Comparison of ENCODE assay signal across 8 mouse cellular contexts in genomic region chr14:84445503-84446410, GRCm38 (mm10). TPM values are rescaled to one million over a fixed set of nuclear protein-coding genes. Genes with fewer than 3 reads are reported as not detected.
A peak's percentile ranks its signal among the peaks of the same experiment; 100 is the strongest.
DNase-seq lines count a peak whose midpoint lies in the region; ATAC-seq lines count a peak whose summit lies in the region.

No protein-coding gene starts in this region.

- no peaks in the 10 kb centered on the region for H3K36me3 ChIP-seq in intestine, embryonic 14.5 days (ENCODE audit: control insufficient read depth, insufficient read depth, low read length)
- H3K36me3 ChIP-seq in midbrain, embryonic 15.5 days (replicated peaks), result no peaks in the 10 kb centered on the region

- no peak for ATAC-seq in intestine, embryonic 14.5 days (replicated peaks; ENCODE audit: low FRiP score, low TSS enrichment, low read depth)
- ATAC-seq in midbrain, embryonic 15.5 days (replicated peaks), result peak; percentile 8; the same call in 1 of the 2 replicates

- H3K27ac ChIP-seq in intestine, embryonic 14.5 days (ENCODE audit: low read depth), result no peak overlapping the region
- H3K27ac ChIP-seq in midbrain, embryonic 15.5 days, result peak overlapping the region; percentile 81

- WGBS in intestine, embryonic 14.5 days, result under 1% methylated on average over 59 of the region's 59 CpGs
- WGBS in midbrain, embryonic 15.5 days, result under 1% methylated on average over 59 of the region's 59 CpGs

- H3K4me3 ChIP-seq in intestine, embryonic 14.5 days (ENCODE audit: low read depth, low read length), result peak overlapping the region; percentile 52
- peak overlapping the region; percentile 80 for H3K4me3 ChIP-seq in midbrain, embryonic 15.5 days

- peaks cover 11% of the 10 kb centered on the region for H3K4me1 ChIP-seq in intestine, embryonic 14.5 days (replicated peaks; ENCODE audit: control insufficient read depth, insufficient read depth, low read length)
- H3K4me1 ChIP-seq in midbrain, embryonic 15.5 days, result peaks cover 23% of the 10 kb centered on the region

- intact Hi-C loops in left cerebral cortex, postnatal 25 days (cut with DNase I), result loop anchor here (10.0 kb wide), 1 partner anchor 1459 kb away; no protein-coding TSS in a partner anchor

- DNase-seq in gastrocnemius, adult 18-20 months (ENCODE audit: low spot score), result peak; percentile 2
- DNase-seq in gastrocnemius, adult 8-10 months (ENCODE audit: low spot score in 2 of 2), result no peak
- DNase-seq in cerebellum, postnatal 4 days (ENCODE audit: low spot score in 2 of 2), result peak; percentile 31 to 32
- DNase-seq in gastrocnemius, postnatal 10 days, result peak; percentile 33
- peak; percentile 74 for DNase-seq in intestine, embryonic 14.5 days (ENCODE audit: low spot score)
- DNase-seq in left cerebral cortex, postnatal 25 days (ENCODE audit: low spot score in 2 of 2), result peak; percentile 63 to 66
- DNase-seq in urinary bladder, postnatal 25 days (ENCODE audit: low spot score), result peak; percentile 11

- peak overlapping the region; percentile 37; the same call in 1 of the 2 replicates for H3K9ac ChIP-seq in intestine, embryonic 14.5 days (ENCODE audit: low read length)
- peak overlapping the region; percentile 68 for H3K9ac ChIP-seq in midbrain, embryonic 15.5 days

- peak overlapping the region; percentile 86 for H3K4me2 ChIP-seq in intestine, embryonic 14.5 days (ENCODE audit: low read length)
- H3K4me2 ChIP-seq in midbrain, embryonic 15.5 days, result peak overlapping the region; percentile 91

- H3K9me3 ChIP-seq in intestine, embryonic 14.5 days (ENCODE audit: control insufficient read depth, low read length), result no peaks in the 10 kb centered on the region
- H3K9me3 ChIP-seq in midbrain, embryonic 15.5 days, result no peaks in the 10 kb centered on the region

- peaks cover 66% of the 10 kb centered on the region for H3K27me3 ChIP-seq in intestine, embryonic 14.5 days (replicated peaks; ENCODE audit: control insufficient read depth, insufficient read depth, low read length)
- H3K27me3 ChIP-seq in midbrain, embryonic 15.5 days (replicated peaks), result no peaks in the 10 kb centered on the region

RNA-seq across cellular contexts. Expression of gene Pcdh17, which starts 2.4 kb away (rescaled TPM):
- under 1 TPM; 0.24 to 0.32 TPM for total RNA-seq in gastrocnemius, adult 18-20 months (2021)
- total RNA-seq in gastrocnemius, adult 8-10 months (2022), result under 1 TPM; 0.34 to 0.56 (median 0.42) TPM
- 10 to 100 TPM in 1 of 2 experiments, 1 to 10 TPM in 1; 7.2 to 10.2 TPM for total RNA-seq in gastrocnemius, postnatal 10 days (2021)
- polyA plus RNA-seq in intestine, embryonic 14.5 days (2014; fragmentation: Nextera tagmentation; extraction: Ambion mirVana), result 7.9 and 8.3 TPM in 2 replicates
- 10 to 100 TPM; 34.1 to 40.6 TPM for total RNA-seq in left cerebral cortex, postnatal 25 days (2021)
- 34.7 and 37.7 TPM in 2 replicates for polyA plus RNA-seq in midbrain, embryonic 15.5 days (2015; fragmentation: Nextera tagmentation; extraction: Ambion mirVana)

Comparison
In these comparisons a context has a peak if more than half of its experiments do, and no peak if none do; other contexts are left out.
1. DNase-seq: peak in gastrocnemius, adult 18-20 months (single experiment), cerebellum, postnatal 4 days (2 of 2), gastrocnemius, postnatal 10 days (single experiment), intestine, embryonic 14.5 days (single experiment), left cerebral cortex, postnatal 25 days (2 of 2) and urinary bladder, postnatal 25 days (single experiment); none in gastrocnemius, adult 8-10 months (0 of 2).
2. RNA of gene Pcdh17, which starts 2.4 kb away (total RNA-seq): 34.1 to 40.6 TPM in left cerebral cortex, postnatal 25 days and 7.2 to 10.2 TPM in gastrocnemius, postnatal 10 days; 0.34 to 0.56 TPM in gastrocnemius, adult 8-10 months and 0.24 to 0.32 TPM in gastrocnemius, adult 18-20 months; every median in the first group is over 4 times any median in the second.